Mouse (Mus musculus): ENCODE data around the gene Fam168a.

Fam168a gene

GRCm38 (mm10) chr7:100784650-100785049, 78.2 kb downstream of the Fam168a start:
- no peak for DNase-seq

GRCm38 (mm10) chr7:100785426-100785825, 79.0 kb downstream of the Fam168a start:
- DNase-seq: no peak

GRCm38 (mm10) chr7:100786078-100786477, 79.6 kb downstream of the Fam168a start:
- DNase-seq: no peak

- DNase-seq: peak; percentile 6 to 7
Measured at GRCm38 (mm10) chr7:100788291-100788690, 81.9 kb downstream of the Fam168a start.

- DNase-seq: no peak
Measured at GRCm38 (mm10) chr7:100798810-100799209, 92.4 kb downstream of the Fam168a start.

- DNase-seq: no peak
Measured at GRCm38 (mm10) chr7:100805391-100805790, 99.0 kb downstream of the Fam168a start.

- no peak for DNase-seq
Measured at GRCm38 (mm10) chr7:100811912-100812311, 105.5 kb downstream of the Fam168a start.

GRCm38 (mm10) chr7:100812641-100813040, 106.2 kb downstream of the Fam168a start:
- DNase-seq: no peak

GRCm38 (mm10) chr7:100815900-100816570, 109.6 kb downstream of the Fam168a start:
- DNase-seq: no peak

GRCm38 (mm10) chr7:100816759-100817441, 110.5 kb downstream of the Fam168a start:
- DNase-seq: no peak

- no peak for DNase-seq
Measured at GRCm38 (mm10) chr7:100817442-100817760, 111.0 kb downstream of the Fam168a start.

GRCm38 (mm10) chr7:100818401-100819064, 112.1 kb downstream of the Fam168a start:
- DNase-seq: peak in 1 of 2 experiments; percentile 11

GRCm38 (mm10) chr7:100824661-100825060, 118.2 kb downstream of the Fam168a start:
- no peak for DNase-seq

- DNase-seq: no peak
Measured at GRCm38 (mm10) chr7:100828549-100828948, 122.1 kb downstream of the Fam168a start.

- DNase-seq: no peak
Measured at GRCm38 (mm10) chr7:100833859-100834258, 127.4 kb downstream of the Fam168a start.

- DNase-seq: no peak
Measured at GRCm38 (mm10) chr7:100835168-100835567, 128.7 kb downstream of the Fam168a start.

GRCm38 (mm10) chr7:100835711-100836110, 129.3 kb downstream of the Fam168a start:
- DNase-seq: no peak

- no peak for DNase-seq
Measured at GRCm38 (mm10) chr7:100836657-100837056, 130.2 kb downstream of the Fam168a start.

GRCm38 (mm10) chr7:100837701-100838100, 131.3 kb downstream of the Fam168a start:
- DNase-seq: no peak

- no peak for DNase-seq
Measured at GRCm38 (mm10) chr7:100839632-100840402, 133.4 kb downstream of the Fam168a start.

- no peak for DNase-seq
Measured at GRCm38 (mm10) chr7:100840906-100841305, 134.5 kb downstream of the Fam168a start.

- DNase-seq: no peak
Measured at GRCm38 (mm10) chr7:100841608-100842007, 135.2 kb downstream of the Fam168a start.

GRCm38 (mm10) chr7:100842175-100842574, 135.7 kb downstream of the Fam168a start:
- DNase-seq: no peak

All from lung, adult 18-20 months (tissue).